Mouse (Mus musculus): ENCODE results near the gene Zfp74. TPM values are rescaled to one million over a fixed set of nuclear protein-coding genes. Genes with fewer than 3 reads are reported as not detected.
"Not testable (repeated sequence)": the region's sequence is repeated elsewhere in the genome, so short reads cannot be mapped to it uniquely, and the experiment has no call there.

The Zfp74 gene
- total RNA-seq (2021) = 1 to 10 TPM; 4.3 to 6.8 TPM
- long read RNA-seq, experiment 1, partial matches to known transcripts = 0 of 4 reads
- long read RNA-seq, experiment 1, other reads (novel, unspliced or antisense) = 4 of 4 reads
- long read RNA-seq, experiment 2, partial matches to known transcripts = 0 of 1 reads
- long read RNA-seq, experiment 2, other reads (novel, unspliced or antisense) = 1 of 1 reads

GRCm38 (mm10) chr7:29953513-29954401 is at the start of gene Zfp74:
TSS of gene Zfp74 (minus strand) at chr7:29954089.
- DNase-seq = peak; percentile 88 to 90

DNA sequence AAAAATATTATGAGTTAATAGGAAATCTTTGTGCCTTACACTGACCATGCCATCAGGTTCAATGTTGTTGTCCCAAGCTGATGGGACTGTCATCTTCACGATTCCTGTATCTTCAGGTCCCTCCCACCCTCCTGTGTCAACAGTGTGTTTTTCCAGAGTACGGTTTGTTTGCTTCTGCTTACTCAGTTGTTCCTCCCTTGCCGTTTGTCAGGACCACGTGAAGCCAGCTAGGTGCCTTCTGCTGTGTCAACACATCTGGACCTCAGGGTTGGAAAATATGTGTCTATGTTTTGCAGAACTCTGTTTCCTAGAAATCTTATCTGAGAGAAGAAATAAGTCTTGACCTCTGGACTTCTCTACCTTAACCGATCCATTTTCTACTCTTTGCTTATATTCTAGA is 46.7 kb upstream of the Zfp74 start:
- no peak for DNase-seq

DNA sequence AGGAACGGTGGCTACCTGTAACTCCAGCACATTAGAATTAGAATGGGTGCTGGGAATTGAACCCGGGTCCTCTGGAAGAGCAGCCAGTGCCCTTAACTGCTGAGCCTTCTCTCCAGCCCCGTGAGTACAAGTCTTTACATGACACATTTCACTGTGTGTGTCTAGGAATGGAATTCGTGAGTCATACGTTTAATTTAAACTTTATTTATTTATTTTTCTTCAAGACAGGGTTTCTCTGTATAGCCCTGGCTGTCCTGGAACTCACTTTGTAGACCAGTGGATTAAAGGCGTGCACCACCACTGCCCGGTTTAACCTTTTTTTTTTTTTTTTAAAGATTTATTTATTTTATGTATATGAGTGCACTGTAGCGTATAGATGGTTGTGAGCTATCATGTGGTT is 41.2 kb upstream of the Zfp74 start:
- no peak for DNase-seq

DNA sequence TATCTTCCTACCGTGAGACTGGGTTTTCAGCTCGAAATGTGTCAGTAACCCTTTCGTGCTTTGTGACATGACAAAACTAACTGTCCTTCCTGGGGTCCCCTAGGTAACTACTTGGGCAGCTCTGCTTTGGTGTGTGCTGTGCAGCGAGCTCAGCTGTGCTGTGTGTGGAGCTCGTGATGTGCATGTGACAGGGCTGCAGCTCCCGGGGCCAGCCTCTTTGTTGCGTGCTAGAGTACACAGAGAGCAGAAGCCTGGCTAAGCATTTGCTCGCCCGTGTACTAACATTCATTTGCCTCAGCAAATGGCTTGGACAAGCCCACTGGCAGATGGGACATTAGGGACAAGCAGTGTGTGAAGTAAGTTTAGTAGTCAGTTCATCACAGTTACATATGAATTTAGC is 39.5 kb upstream of the Zfp74 start:
- DNase-seq = no peak

DNA sequence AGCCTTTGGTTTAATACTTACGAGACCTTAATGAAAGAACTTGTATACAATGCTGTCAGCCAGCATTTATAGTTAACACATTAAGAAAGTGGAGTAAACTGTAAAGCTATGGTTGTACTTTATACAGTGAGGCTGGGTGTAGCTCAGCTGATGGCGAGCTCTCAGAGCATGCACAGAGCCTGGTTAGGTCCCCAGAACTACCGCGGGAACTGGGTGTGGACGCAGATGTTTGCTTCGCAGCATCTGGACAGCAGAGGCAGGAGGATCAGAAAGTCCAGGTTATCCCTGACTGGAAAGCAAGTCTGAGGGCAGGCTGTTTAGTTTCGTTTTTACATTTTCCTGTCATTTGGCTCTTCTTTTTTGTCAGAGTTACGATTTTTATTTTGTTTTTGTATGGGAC is 38.8 kb upstream of the Zfp74 start:
- no peak for DNase-seq

- DNase-seq = no peak
Observed at GRCm38 (mm10) chr7:29989031-29989430, 35.1 kb upstream of the Zfp74 start.

DNA sequence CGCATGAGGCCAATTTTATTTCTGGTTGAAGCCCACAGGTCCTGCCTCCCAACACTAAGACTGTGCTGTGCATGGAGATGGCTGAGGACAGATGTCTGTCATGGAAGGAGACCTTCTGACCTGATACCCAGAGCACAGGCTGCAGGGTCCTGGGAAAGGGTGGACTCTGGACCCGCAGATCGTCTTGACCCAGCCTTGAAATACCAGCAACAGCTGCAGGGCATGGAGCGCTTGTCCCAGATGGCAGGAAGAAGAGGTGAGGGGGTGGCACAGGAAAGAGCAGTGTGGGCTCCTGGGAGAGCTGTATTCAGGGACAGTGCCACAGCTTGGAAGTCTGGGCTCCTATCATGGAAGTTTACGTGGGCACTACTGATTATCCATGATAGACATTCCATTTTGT is 33.7 kb upstream of the Zfp74 start:
- DNase-seq = no peak

- DNase-seq = no peak
Observed at GRCm38 (mm10) chr7:29986101-29986500, 32.2 kb upstream of the Zfp74 start.

- DNase-seq = peak; percentile 94 to 97
Observed at GRCm38 (mm10) chr7:29983690-29984380, 29.9 kb upstream of the Zfp74 start, which contains the start of gene Zfp568. TSS of gene Zfp568 (plus strand) at chr7:29983955.

DNA sequence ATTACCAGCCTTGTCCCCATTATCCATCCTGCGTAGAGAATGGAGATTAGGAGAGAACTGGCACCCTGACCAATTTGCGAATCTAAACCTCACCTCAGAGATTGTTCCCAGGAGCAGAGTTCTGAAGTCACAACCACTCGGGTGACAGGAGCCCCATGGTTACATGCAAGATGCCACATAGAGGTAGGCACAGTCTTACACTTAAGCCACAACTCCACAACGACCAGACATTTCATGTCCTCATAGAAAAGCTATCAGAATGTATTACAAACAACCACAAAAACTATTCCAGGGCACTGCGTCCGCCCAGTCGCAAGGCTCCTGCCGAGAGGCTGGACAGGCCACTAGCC is 29.4 kb upstream of the Zfp74 start:
- DNase-seq = no peak

GRCm38 (mm10) chr7:29982931-29983330 is 29.0 kb upstream of the Zfp74 start:
- peak; percentile 15 to 53 for DNase-seq

DNA sequence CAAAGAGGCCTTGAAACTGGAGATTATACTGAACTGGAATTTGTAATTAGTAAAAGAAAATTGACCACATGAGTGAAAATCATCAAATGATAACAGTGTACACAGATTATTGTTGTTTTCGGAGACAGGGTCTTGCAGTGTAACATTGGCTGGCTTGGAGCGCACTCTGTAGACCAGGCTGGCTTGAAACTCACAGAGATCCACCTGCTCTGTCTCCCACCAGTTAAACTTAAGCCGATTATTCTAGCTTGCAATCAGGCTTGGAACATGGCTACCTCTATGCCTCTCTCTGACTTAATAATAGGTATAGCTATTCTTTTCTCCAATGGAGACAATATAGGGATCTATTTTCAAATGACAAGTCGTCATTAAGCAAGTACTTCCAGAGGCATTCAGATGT is 28.5 kb upstream of the Zfp74 start:
- no peak for DNase-seq

DNA sequence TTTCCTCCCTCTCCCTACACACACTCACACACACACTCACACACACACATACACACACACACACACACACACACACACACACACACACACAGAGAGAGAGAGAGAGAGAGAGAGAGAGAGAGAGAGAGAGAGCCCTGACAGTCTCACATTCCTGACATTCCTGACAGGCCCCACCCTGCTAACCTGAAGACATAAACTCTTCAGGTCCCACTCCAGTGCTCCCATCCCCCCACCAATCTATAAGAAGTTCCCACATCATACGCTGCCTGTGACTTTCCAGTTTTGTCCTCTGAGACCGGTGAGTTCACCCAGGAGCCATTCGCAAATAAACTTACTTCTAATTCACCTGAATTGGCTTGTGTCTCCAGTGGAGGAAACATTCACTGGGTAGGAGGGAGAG is 28.0 kb upstream of the Zfp74 start:
- no peak for DNase-seq

DNA sequence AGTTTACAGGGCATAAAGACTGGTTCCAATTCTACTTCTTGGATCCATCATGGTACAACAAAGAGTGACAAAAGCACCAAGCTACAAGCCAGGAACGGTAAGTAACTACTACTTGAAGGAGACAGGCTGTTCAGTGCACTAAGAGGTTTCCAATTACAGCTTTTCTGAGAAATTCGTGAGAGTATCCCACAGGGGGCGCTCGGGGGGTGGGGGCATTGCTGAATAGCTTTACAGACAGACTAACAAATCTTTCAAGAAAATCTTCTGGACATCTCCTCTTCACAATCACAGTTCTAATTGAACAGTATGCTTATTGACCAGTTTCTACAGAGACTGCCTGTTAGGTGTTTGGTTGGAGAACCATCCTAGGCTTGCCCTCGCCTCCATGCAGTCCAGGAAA is 27.6 kb upstream of the Zfp74 start:
- DNase-seq = no peak

GRCm38 (mm10) chr7:29980761-29981160 is 26.9 kb upstream of the Zfp74 start:
- no peak for DNase-seq

DNA sequence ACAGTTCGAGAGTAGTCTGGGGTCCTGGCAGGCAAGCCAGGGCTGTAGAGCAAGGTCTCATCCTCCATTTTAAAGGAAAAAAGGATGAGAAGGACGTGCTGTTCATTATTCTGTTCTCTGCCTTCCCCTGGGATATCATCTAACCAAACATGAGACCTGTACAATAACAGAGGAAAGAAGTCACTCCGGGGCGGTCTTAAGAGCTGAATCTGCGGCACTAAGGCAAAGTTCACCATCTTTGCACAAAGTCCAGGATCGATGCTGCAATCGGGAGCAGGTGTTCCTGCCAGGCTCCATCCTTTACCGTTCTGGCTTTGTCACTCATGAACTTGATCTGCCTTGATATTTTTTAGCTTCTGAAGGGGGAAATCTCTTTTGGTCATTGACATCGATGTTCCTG is 16.8 kb upstream of the Zfp74 start:
- no peak for DNase-seq

DNA sequence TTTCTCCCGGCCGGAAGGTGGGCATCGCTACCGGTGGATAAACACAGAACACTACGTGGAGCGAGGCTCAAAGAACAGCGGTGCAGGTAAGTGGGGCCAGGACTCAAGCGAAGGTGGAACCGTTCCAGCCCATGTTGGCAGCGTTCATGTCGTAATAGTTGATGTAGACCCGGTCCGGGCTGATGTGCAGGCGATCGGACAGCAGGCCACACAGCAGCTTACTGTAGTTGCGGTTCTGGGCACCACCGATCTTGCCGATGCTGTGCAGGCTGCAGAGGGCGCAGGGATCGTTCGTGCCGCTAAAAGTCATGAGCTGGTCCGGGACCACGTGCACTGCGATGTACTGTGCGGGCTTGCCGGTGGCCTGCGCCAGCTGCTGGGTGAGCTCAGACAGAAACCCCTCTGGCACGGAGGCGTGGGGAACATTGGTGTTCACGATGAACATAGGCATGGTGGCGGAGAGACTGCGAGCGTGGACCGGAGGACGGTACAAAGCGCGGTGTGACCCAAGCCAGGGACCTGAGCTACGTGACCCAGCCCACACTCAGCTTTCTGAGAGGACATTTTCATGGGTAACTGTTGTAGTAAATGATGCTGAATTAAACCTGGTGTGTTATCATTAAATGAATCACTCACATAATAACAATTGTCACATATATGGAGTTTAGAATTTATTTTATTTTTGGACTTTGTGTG is 11.4 kb upstream of the Zfp74 start:
- DNase-seq = not testable (repeated sequence)

DNA sequence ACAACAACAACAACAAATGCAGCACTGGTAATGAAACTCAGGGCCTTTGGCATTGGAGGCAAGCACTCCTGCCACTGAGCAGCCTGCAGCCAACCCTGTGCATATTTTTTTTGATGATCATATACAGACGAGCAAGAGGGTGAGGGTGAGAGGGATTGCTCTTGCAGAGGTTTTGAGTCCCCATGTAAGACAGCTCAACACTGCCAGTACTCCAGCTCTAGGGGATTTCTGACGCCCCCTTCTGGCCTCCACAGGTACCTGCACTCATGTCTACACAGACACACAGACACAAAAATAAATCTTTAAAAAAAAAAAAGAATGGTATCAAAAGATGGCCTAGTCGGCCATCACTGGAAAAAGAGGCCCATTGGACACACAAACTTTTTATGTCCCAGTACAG is 5.1 kb upstream of the Zfp74 start:
- DNase-seq = no peak

- no peak for DNase-seq
Observed at GRCm38 (mm10) chr7:29958125-29958724, 4.3 kb upstream of the Zfp74 start.

DNA sequence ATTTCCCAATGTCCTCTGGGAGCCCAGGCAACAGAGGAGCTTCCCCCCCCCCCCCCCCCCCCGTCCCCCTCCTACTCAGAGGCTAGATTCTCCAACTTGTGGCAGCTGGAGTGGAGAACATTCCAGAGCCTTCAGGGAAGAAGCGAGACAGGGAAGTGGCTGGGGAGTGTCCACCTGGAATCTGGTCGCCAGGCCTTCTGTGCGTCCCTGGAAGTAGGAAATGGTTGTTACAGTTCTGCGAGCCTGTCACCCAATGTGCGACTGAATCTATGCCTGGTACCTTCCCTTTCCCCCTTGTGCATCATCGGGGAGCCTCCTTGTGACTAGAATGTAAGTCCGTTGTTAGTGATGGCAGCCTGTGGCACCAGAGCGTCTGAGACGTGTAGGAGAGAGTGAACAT is 2.4 kb upstream of the Zfp74 start:
- DNase-seq = peak; percentile 19 to 33

DNA sequence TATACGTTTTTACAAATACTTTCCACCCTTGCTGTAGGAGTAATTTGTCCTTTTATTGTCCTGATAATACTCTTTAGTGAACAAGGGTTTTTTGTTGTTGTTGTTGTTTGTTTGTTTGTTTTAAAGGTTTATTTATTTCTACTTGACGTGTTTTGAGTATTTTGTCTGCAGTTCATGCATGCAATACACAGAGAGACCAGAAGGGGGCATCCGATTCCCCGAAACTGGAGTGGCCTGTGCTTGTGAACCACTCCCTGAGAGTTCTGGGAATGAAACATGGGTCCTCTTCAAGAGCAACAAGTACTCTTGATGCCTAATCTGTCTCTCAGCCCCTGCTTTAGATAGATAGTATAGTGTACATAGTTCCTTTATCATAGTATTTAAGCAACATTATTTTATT is 842 bp upstream of the Zfp74 start:
- DNase-seq = peak; percentile 27 to 69

GRCm38 (mm10) chr7:29953086-29953485 is 803 bp downstream of the Zfp74 start:
- no peak for DNase-seq

Measured in heart, adult 18-20 months (tissue).